Mouse (Mus musculus) left cerebral cortex, adult 8-10 months (tissue): Measurements from ENCODE around the gene C130050O18Rik. TPM values are rescaled to one million over a fixed set of nuclear protein-coding genes. Genes with fewer than 3 reads are reported as not detected.

Experiments
- DNase-seq, 2 experiments: peaks; one replicate each; pipeline ENCODE4 v3.0.0; 2022; ENCODE audit warnings: low spot score in 2 of 2
- total RNA-seq, 4 experiments: library from RNA; stranded (reverse); gene quantifications; 2 replicates each; pipeline ENCODE4 v1.2.4; 2022

Gene C130050O18Rik
- total RNA-seq, 4 experiments from 2014 or later: 0.32 to 1.5 (median 0.70) TPM

DNA sequence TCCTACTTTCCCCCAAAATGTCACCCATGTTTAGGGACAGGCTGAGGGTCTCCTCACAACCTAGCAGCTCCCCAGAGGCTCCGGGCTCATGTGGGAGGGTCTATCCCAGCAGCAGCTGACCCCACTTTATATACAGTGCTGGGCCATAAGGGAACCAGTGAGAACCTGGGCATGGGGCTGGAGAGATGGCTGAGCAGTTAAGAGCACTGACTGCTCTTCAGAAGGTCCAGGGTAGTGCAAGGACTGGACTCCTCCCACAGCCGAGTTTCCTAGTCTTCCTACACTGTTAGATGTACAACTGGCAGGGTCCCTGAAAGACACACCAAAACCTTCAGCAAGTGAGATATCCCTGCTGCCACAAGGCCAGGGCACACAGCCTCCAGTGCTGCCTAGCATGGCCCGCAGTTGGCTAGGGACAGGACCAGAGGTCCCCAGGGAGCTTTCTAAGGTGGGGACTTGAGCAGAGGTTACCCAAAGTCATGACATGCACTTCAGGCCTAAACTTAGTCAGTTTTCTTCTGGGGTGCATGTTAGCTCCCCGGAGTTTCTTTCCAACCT lies 7.6 kb upstream of the C130050O18Rik start:
- DNase-seq: no peak

DNA sequence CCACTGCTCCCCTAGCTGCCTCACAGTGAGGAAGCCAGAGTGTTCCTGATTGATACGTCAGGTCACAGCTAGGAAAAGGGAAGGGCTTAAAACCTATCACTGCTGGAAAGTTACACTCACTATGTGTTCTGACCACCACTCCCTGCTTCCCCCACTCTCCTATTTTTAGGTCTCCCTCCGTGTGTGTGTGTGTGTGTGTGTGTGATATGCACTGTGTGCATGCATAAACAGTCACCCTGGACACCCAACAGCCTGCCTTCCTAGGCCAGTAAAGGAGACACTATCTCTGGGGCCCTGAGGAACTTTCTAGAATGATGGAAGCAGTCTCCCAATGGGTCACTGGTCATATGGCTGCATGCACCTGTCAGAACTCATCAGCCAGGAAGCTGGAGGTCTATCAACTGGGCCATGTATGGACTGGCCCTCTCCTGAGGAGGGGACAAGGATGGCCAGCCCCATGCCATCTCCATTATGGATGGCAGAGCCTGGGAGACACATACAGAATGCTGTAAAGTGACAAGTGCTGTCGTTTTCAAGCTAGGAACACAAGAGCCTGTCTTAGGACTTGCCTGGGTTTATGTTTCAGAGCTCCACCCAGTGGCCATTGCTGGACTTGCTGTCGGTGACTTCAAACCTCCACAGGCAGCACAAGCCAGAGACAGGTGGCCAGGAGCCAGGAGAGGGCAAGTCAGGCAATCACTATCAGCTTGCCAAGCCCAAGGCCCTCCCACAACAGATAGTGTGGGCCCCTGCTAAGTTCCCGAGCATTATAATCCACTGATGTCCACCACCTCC lies 6.9 kb upstream of the C130050O18Rik start:
- DNase-seq: peak; percentile 84 to 90

DNA sequence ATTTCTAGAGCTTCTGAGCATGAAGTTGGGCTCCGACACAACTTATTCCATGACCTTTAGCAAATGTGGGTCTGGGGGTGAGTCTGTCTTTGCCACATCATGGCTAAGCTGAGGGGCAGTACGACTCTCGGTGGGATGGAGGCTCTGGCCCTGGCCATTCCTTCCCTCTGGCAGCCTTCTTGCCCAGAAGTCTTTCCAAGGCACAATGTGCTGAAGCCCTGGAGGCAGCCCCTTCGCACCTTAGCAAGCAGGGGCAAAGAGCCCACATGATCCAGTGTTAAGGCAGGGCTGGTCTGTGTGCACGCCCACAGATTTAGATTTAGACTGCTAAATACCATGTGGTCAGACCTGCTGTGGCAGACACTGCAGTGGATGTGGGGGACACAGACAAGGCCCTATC lies 6.3 kb upstream of the C130050O18Rik start:
- no peak for DNase-seq

DNA sequence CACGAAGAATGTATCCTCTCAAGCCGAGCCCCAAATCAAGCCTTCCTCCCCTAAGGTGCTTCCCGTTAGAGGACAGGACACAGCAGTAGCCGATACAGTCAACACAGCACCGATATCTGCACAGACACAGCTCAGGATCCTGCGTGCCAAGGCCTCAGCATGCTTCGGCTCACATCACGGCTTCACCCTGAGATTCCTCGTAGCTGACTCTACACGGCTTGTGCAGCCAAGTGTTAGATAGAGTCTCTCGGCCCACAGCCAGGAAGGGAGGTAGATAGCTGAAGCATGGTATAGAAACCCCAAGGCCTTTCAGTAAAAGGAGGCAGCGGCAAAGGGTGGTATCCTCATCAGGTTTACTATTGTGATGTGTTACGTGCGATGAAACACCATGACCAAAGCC lies 5.1 kb upstream of the C130050O18Rik start:
- DNase-seq: no peak

DNA sequence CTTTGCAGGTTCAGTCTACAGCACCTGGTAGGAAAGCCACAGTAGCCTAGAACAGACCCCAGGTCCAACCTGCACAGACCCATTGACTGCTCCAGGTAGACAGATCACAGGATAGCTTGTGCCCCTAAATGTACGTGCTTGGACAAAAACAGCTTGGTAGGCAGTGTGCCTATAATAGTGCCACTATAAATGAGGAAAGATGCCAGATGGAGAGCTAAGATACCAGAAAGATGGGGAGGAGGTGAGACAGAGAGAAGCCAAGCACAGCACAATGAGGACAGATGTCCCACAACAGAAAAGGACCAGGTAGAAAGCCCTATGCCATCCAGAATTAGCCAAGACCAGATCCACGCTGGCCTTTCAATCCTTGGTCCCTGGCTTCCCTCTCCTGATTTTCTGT lies 3.0 kb upstream of the C130050O18Rik start:
- no peak for DNase-seq

DNA sequence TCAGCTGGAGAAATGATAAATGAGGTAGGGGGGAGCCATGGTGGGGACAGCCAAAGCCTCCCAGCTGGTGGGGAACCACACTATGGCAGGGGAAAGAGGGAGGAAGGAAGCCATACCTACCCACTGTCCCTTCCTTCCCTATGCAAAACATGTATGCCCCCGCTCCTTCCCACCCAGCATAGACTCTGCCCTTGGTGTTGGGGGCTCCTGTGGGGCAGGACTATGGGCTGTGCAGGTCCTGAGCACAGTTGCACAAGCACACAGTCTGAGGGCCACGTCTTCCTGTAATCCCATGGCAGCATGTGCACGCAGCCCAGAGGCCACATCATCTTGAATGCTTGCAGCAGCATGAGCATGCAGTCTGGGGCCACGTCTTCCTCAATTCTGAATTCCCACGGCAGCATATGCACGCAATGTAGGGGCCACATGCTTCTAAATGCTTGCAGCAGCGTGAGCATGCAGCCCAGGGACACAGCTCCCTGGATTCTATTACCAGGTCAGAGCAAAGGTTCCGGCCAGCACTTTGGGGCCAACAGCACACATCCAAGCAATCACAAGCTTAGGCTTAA lies 1.3 kb upstream of the C130050O18Rik start:
- DNase-seq: no peak

DNA sequence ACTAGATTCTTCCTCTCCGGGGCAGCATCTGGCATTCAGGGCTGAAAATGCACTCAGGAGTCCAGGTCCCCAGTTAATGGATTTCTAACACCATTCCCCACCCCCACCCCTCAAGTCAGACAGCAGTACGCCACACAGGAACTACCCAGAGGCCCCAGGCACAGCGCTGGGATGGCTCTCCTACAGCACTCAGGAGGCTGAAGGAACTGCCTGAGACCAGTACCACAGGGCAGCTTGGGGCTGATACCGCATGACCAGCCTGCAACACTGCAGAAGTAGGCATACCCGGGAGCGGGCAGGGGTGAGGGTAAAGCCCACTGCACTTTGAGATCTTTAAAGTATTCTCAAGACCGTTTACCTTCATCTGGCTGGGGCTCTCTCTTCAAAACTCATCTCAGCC lies 398 bp downstream of the C130050O18Rik start:
- DNase-seq: no peak

DNA sequence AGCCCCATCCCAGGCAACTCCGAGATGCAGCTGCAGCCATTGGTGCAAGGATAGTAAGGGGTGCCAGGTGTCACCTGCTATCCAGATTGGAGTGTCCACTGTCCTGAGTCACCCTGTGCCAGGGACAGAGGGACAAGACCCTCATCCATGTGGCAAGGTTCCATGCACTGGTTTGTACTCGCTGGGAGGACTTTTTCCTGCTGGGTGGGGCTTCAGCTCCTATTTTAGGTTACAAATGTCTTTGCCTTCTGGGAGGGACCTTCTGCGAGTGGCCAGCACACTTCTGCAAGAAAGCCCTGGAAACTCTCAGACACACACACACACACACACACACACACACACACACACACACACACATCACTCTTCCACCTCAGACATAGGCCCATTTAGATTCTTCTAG lies 873 bp downstream of the C130050O18Rik start:
- no peak for DNase-seq

DNA sequence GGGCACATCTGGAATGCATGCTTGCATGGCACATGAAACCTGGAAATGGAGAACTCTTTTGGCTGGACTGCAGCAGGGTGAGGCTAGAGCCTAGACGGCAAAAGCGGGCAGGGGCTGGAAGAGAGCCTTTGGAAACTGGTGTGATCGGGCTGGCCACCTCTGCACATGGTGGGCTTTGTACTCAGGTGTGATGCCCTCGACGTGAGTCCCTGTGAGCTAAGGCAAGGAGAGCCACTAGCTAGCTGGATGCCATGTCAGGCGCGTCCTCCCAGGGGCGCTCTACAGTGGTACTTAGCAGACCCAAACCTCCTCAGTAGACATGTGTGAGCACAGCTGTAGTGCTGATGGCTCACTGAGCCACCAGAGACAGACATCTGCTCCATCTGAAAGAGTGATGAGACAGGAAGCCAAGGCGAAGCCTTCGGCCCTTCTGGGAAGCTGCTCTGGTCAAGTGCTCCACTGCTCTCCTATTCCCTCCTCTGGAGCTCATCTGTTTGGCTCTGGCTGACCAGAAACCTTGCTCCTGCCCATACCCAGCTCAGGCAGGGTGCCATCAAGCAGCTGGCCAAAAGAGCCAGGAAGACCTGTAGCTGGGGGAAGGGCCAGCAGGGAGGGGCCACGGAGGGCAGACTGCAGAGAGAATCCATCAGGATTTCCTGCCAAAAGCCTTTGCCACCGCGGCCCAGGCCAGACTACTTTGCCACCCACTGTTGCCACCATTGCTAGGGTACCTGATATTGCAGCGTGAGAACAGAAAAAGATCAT lies 2.2 kb downstream of the C130050O18Rik start:
- no peak for DNase-seq

DNA sequence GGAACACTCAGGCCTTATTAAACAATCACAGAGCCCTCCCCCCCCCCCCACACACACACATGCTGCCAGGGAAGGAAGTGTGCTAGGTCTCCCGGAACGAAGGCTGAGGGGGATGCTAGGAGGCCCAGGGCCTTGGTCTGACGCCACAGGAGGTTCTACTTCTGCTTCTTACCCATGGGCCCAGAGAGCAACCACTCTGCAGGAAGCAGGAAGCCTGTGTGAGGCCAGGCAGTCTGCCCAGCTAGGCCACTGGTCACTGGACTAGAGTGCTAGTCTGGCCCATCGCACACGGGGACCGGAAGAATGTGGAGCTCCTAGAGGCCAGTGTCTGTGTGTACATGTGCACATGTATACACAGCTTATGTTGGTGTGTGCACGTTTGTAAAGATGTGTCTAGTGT lies 3.4 kb downstream of the C130050O18Rik start:
- no peak for DNase-seq

DNA sequence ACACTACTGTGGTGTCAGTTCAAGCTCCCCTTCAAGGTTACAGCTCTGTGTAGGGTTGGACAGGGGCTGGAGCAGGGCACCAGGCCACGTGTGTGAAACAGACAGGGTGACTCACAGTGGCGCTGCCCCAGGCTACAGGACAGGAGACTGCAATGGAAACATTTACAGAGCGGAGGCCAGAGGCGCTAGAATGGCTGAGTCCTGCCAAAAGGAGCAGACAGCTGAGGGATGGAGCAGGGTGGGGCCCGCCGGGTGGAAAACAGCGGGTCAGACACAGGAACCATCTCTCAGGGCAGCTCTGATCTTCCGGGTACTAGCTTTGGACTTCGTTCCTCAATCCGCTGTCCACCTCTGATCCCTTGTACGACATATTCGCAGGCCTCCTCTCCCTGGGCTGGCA lies 4.3 kb downstream of the C130050O18Rik start:
- DNase-seq: no peak

DNA sequence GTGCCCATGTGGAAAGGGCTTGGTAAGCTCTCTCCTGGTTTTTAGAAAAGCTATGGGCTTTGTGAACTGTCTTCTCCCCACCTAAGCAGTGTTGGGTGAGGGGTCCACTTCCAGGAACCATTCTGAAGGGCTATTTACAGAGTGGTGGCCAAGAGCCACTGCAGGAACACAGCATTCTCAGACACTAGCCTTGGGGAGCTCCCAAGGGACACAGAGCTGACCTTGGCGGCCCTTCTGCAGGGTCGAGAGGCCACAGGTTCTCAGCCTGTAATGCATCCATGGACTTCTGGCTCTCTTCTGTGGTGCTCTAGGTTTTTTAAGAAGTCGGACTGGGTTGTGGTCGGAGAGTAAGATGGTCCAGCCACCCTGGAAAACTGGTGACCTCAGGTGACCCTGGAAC lies 5.0 kb downstream of the C130050O18Rik start:
- no peak for DNase-seq

DNA sequence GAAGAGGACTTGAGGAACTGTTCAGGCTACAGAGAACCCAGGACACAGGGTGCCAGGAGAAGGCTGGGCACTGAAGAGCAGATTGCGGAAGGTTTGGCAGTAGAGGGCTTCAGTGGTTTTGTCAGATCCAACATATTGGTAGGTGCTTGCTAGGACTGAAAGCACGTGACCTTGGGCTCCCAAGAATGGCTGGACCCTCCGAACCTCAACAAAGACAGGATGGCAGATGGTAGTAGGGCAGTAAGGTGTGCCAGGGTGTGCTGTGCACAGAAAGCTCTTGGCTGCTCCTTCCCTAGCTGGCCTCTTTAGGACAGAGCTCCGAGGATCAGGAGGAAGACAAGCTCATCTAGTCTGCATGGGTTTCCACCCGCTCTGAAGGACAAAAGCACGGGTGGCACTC lies 6.0 kb downstream of the C130050O18Rik start:
- no peak for DNase-seq

DNA sequence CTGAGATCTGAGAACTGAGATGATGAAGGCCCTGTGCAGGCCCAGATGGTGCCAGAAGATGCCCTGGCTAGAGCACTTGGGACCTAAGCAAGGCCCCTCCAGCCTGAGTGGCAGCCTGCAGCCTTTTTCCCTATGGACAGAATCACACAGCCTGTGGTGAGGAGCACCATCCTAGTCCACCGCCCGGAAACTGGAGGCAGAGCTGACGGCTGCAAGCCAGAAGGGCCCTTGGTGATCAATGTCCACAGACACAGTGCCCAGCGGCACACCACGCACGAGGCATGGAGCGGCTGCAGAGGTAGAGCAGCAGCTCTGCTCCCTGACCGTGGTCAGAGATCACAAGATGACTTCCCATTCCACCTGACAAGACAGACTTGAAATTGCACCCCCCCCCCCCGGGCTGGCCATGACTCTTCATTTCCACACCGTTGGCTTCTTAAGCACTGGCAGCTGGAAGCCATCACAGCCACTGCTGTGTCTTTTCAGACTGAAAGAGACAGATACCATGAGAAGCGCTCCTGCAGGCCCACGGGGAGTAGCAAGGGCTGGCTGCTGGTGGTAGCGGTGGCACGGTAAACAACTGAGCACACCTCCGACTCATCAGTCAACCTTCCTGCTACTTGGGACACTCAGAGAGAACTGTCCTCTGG lies 6.7 kb downstream of the C130050O18Rik start:
- no peak for DNase-seq

DNA sequence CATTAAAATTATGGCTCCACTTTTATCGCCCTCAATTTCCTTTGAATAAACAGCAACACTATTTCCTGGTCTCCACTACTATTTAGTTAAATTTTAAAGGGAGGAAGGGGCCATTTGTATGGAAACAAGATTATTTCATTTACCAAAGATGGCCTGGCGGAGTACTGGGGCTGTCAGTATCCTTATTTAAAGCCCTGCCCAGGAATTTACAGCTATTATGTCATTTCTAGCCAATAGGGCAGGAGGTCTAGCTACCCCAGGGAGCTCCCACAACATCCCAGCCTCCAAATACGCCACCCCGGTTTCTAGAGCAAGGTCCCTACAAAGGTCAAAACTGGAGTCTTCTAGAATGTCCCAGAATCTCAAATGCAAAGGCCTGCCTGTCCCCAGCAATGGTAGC lies 8.5 kb downstream of the C130050O18Rik start:
- no peak for DNase-seq

DNA sequence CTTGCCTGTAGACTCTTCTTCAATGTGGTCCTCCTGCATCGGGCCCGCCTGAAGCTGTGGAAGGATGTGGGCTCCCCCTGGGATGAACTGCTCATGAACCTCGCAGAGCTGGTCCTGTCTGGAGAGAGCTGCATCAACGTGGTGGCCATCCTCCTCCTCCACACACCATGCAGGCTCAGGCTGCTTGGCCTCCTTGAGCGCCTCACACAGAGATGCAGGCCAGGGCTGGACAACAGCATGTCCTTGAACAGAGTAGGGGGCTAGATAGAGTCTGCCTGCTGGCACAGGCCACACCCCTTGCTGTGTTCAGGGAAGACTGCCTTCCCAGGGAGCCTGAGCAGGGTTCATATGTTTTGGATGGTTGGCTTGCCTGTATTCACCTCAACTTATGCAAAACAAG lies 9.9 kb downstream of the C130050O18Rik start:
- no peak for DNase-seq

DNA sequence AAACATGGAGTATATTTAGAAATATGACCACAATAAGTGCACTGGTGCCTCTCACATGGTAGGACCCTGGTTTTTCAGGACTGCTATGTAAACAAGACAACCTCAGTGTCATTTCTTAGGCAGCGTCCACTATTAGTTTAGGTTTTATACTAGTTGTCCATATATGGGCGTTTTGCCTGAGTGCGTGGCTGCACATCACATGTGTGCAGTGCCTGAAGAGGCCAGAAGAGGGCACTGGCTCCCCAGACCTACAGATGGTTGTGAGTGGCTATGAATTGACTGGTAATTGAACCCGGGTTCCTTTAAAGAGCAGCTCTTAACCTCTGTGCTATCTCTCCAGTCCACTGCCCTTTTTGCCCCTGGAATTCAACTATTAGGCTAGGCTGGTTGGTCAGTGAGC lies 11.9 kb downstream of the C130050O18Rik start:
- no peak for DNase-seq

DNA sequence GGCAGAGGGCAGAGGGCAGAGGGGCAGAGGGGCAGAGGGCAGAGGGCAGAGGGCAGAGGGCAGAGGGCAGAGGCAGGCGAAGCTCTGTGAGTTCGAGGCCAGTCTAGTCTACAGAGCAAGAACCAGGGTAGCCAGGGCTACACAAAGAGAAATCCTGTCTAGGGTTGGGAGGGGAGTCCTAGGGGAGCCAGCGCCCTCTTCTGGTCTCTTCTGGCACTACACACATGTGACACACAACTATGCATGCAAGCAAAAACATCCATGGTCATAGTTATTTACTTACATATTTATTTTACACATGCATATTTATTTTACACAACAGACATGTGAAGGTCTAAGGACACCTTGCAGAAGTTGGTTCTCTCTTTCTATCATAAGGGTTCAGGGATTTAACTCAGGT lies 12.4 kb downstream of the C130050O18Rik start:
- DNase-seq: no peak

DNA sequence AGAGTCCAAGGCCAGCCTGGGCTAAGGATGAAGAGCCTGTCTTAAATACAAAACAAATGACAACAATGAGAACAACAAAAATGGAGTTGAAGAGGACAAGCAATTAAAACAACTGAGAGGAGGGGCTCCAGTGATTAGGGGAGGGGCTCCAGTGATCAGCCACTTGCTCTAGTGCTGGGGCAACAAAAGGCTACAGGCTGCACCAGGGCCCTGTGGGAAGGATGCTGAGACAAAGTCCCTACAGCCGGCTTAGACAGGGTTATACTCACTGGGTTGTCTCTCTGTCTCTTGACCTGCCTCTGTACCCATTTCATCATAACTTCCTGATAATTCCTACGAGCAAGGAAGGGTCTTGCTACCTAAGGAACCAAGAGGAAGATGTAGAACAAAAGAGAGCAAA lies 13.0 kb downstream of the C130050O18Rik start:
- no peak for DNase-seq

DNA sequence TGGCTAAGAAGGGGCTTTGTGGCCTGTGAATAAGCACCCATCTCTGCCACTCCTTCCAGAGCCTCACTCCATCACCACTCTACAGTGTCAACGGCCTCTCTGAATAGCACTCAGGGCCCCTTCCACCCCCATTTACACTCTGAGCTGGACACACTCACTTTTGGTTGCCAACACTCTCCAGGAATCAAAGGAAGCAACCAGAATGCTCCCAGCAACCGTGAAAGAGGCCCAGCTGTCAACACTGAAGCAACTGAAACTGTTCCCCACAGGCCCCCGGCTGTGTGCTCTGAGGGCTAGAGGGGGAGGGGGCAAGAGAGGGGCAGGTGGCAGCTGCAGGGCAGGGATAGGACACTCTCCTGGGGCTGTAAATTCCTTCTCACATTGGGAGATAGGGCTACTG lies 13.6 kb downstream of the C130050O18Rik start:
- DNase-seq: no peak

DNA sequence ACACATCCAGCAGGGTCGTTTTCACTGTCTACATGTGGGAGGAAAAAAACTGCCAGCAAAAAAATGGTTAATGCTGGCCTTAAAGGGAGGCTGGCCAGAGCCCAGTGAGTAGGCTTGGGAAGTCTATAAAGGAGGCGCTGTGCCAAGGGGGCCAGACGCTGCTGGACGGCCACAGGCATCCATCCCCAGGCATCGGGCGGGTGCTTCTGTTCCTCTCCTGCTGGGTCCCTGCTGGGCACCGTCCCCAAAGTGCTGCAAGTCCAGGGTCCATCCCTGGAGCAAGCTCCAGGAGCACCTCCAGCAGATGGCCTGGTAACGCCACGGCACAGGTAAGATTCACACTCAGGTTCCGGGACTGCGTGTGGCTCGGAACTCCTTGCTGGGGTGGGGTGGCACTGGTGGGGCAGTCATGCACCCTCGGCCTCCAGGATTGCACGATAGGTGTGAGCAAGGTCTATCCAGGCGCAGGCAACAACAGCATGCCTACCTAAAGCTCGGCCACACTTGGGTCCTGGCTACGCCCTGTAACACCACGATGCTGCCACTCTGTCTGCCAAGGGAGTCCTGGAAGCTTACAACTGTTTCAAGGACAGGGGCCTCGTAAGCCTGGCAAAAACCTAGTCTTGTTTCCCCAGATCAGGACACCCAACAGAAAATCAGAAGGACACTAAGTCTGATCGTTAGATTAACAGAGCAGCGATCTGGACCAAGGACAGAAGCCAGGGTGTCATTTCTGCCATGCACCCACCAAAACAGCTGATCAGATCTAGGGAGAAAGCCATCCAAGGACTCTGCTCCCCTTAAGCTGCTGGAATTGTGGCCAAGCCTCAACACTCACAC lies 18.2 kb downstream of the C130050O18Rik start, which contains the start of gene Gper1:
TSS of gene Gper1 (plus strand) at position 126 of the 840 bp plus-strand sequence.
- no peak for DNase-seq
